Mouse (Mus musculus) heart, embryonic 10.5 days (tissue): ENCODE data around the gene Acmsd. TPM values are rescaled to one million over a fixed set of nuclear protein-coding genes. Genes with fewer than 3 reads are reported as not detected.

Experiments
- DNase-seq: peaks from one replicate; pipeline ENCODE4 v3.0.0-alpha.2; 2017; ENCODE audit warnings: low spot score
- H3K27ac ChIP-seq: fragments of 300-500 bp; sonication (generic); 2 replicates; pipeline ENCODE4 v1.5.1; 2016; ENCODE audit warnings: mild to moderate bottlenecking
- H3K27me3 ChIP-seq: fragments of 300-500 bp; sonication (generic); 2 replicates; pipeline ENCODE4 v1.6.1; 2016; ENCODE audit warnings: mild to moderate bottlenecking; ENCODE audit not compliant: poor library complexity, insufficient read depth, severe bottlenecking
- H3K36me3 ChIP-seq: fragments of 300-500 bp; sonication (generic); 2 replicates; pipeline ENCODE4 v1.6.1; 2016; ENCODE audit warnings: mild to moderate bottlenecking, moderate library complexity
- H3K4me1 ChIP-seq: fragments of 300-500 bp; sonication (generic); 2 replicates; pipeline ENCODE4 v1.6.1; 2016; ENCODE audit warnings: mild to moderate bottlenecking
- H3K4me3 ChIP-seq: fragments of 300-500 bp; sonication (generic); 2 replicates; pipeline ENCODE4 v1.5.1; 2016; ENCODE audit warnings: mild to moderate bottlenecking, moderate library complexity
- H3K9me3 ChIP-seq: fragments of 300-500 bp; sonication (generic); 2 replicates; pipeline ENCODE4 v1.6.1; 2016; ENCODE audit warnings: mild to moderate bottlenecking, moderate library complexity
- WGBS: fragments of 180-500 bp; shearing (Covaris S2); methylation state at CpG from one replicate; pipeline ENCODE4 v1.1.7; 2016; 5-methylcytosine and 5-hydroxymethylcytosine counted together
- polyA plus RNA-seq: library from polyadenylated mRNA; unstranded; fragments of >200 nt; fragmentation: Nextera tagmentation; extraction: Ambion mirVana; gene quantifications from 2 replicates; pipeline ENCODE4 v1.2.1, GENCODE M21; 2016

The Acmsd gene
- polyA plus RNA-seq, 1 experiment from 2014 or later, result 0.58 TPM

GRCm38 (mm10) chr1:127780849-127781248 lies 51.6 kb downstream of the Acmsd start:
- Histone ChIP-seq H3K27me3 (no peaks in the 10 kb centered on the region), H3K4me1 (peaks cover 65% of the 10 kb centered on the region), H3K27ac (no peak overlapping the region), H3K9me3 (no peaks in the 10 kb centered on the region), H3K4me3 (no peak overlapping the region), H3K36me3 (peaks cover 6% of the 10 kb centered on the region; the same call in 1 of the 2 replicates)
- WGBS, result 50% methylated on average over 2 of the region's 2 CpGs
- no peak for DNase-seq

GRCm38 (mm10) chr1:127783862-127784261 lies 54.6 kb downstream of the Acmsd start:
- Histone ChIP-seq H3K36me3 (peaks cover 1% of the 10 kb centered on the region; the same call in 1 of the 2 replicates), H3K9me3 (no peaks in the 10 kb centered on the region), H3K27ac (no peak overlapping the region), H3K27me3 (no peaks in the 10 kb centered on the region), H3K4me1 (peaks cover 60% of the 10 kb centered on the region), H3K4me3 (no peak overlapping the region)
- DNase-seq, result no peak

GRCm38 (mm10) chr1:127785882-127786281 lies 56.7 kb downstream of the Acmsd start:
- H3K4me1 ChIP-seq, result peaks cover 40% of the 10 kb centered on the region
- no peaks in the 10 kb centered on the region for H3K9me3 ChIP-seq
- 65% methylated on average over 1 of the region's 1 CpGs for WGBS
- DNase-seq, result no peak
- no peaks in the 10 kb centered on the region for H3K27me3 ChIP-seq
- H3K27ac ChIP-seq, result no peak overlapping the region
- H3K4me3 ChIP-seq, result no peak overlapping the region
- H3K36me3 ChIP-seq, result no peaks in the 10 kb centered on the region

GRCm38 (mm10) chr1:127788943-127789342 lies 59.7 kb downstream of the Acmsd start:
- Histone ChIP-seq H3K4me1 (peaks cover 23% of the 10 kb centered on the region; the same call in 1 of the 2 replicates), H3K27me3 (no peaks in the 10 kb centered on the region), H3K9me3 (no peaks in the 10 kb centered on the region), H3K36me3 (peaks cover 20% of the 10 kb centered on the region), H3K27ac (no peak overlapping the region), H3K4me3 (no peak overlapping the region)
- WGBS, result 57% methylated on average over 6 of the region's 6 CpGs
- no peak for DNase-seq

- 98% methylated on average over 1 of the region's 1 CpGs for WGBS
Observed at GRCm38 (mm10) chr1:127793459-127793858, 64.2 kb downstream of the Acmsd start.

GRCm38 (mm10) chr1:127795087-127795769 lies 66.0 kb downstream of the Acmsd start:
- H3K9me3 ChIP-seq, result no peaks in the 10 kb centered on the region
- H3K27ac ChIP-seq, result no peak overlapping the region
- H3K36me3 ChIP-seq, result peaks cover 41% of the 10 kb centered on the region
- no peaks in the 10 kb centered on the region for H3K27me3 ChIP-seq
- DNase-seq, result no peak
- 90% methylated on average over 6 of the region's 6 CpGs for WGBS
- no peak overlapping the region for H3K4me3 ChIP-seq
- H3K4me1 ChIP-seq, result peaks cover 8% of the 10 kb centered on the region; the same call in 1 of the 2 replicates

More at GRCm38 (mm10) chr1:127793459-127793858, 64.2 kb downstream of the Acmsd start:
- no peaks in the 10 kb centered on the region for H3K9me3 ChIP-seq
- no peak for DNase-seq
- no peak overlapping the region for H3K4me3 ChIP-seq
- H3K27ac ChIP-seq, result no peak overlapping the region
- peaks cover 4% of the 10 kb centered on the region; the same call in 1 of the 2 replicates for H3K4me1 ChIP-seq
- H3K27me3 ChIP-seq, result no peaks in the 10 kb centered on the region
- peaks cover 30% of the 10 kb centered on the region for H3K36me3 ChIP-seq

GRCm38 (mm10) chr1:127796341-127796740 lies 67.1 kb downstream of the Acmsd start:
- WGBS, result 74% methylated on average over 4 of the region's 4 CpGs
- Histone ChIP-seq H3K27ac (no peak overlapping the region), H3K4me1 (peaks cover 8% of the 10 kb centered on the region; the same call in 1 of the 2 replicates), H3K9me3 (no peaks in the 10 kb centered on the region), H3K4me3 (no peak overlapping the region), H3K36me3 (peaks cover 42% of the 10 kb centered on the region), H3K27me3 (no peaks in the 10 kb centered on the region)
- DNase-seq, result no peak

- H3K27me3 ChIP-seq, result no peaks in the 10 kb centered on the region
- H3K4me1 ChIP-seq, result peaks cover 8% of the 10 kb centered on the region; the same call in 1 of the 2 replicates
- H3K27ac ChIP-seq, result no peak overlapping the region
- WGBS, result 91% methylated on average over 1 of the region's 1 CpGs
- no peaks in the 10 kb centered on the region for H3K9me3 ChIP-seq
- DNase-seq, result no peak
- H3K4me3 ChIP-seq, result no peak overlapping the region
- H3K36me3 ChIP-seq, result peaks cover 41% of the 10 kb centered on the region
Observed at GRCm38 (mm10) chr1:127796752-127797151, 67.5 kb downstream of the Acmsd start.

- Histone ChIP-seq H3K4me3 (no peak overlapping the region), H3K4me1 (peaks cover 7% of the 10 kb centered on the region; the same call in 1 of the 2 replicates), H3K27ac (no peak overlapping the region), H3K9me3 (no peaks in the 10 kb centered on the region), H3K27me3 (no peaks in the 10 kb centered on the region), H3K36me3 (peaks cover 54% of the 10 kb centered on the region)
- DNase-seq, result no peak
- WGBS, result 85% methylated on average over 8 of the region's 8 CpGs
Observed at GRCm38 (mm10) chr1:127802916-127803315, 73.7 kb downstream of the Acmsd start.

GRCm38 (mm10) chr1:127808671-127809070 lies 79.5 kb downstream of the Acmsd start:
- Histone ChIP-seq H3K36me3 (peaks cover 19% of the 10 kb centered on the region), H3K27ac (no peak overlapping the region), H3K27me3 (no peaks in the 10 kb centered on the region), H3K4me1 (peaks cover 6% of the 10 kb centered on the region; the same call in 1 of the 2 replicates), H3K9me3 (no peaks in the 10 kb centered on the region), H3K4me3 (no peak overlapping the region)
- 95% methylated on average over 7 of the region's 7 CpGs for WGBS
- DNase-seq, result no peak

GRCm38 (mm10) chr1:127812929-127813328 lies 83.7 kb downstream of the Acmsd start:
- no peak for DNase-seq
- H3K27me3 ChIP-seq, result no peaks in the 10 kb centered on the region
- no peaks in the 10 kb centered on the region for H3K36me3 ChIP-seq
- no peak overlapping the region for H3K27ac ChIP-seq
- H3K4me3 ChIP-seq, result no peak overlapping the region
- no peaks in the 10 kb centered on the region for H3K9me3 ChIP-seq
- H3K4me1 ChIP-seq, result peaks cover 6% of the 10 kb centered on the region; the same call in 1 of the 2 replicates
- WGBS, result 67% methylated on average over 7 of the region's 7 CpGs

GRCm38 (mm10) chr1:127816381-127816780 lies 87.2 kb downstream of the Acmsd start:
- no peaks in the 10 kb centered on the region for H3K36me3 ChIP-seq
- H3K27ac ChIP-seq, result no peak overlapping the region
- peaks cover 6% of the 10 kb centered on the region; the same call in 1 of the 2 replicates for H3K4me1 ChIP-seq
- no peaks in the 10 kb centered on the region for H3K27me3 ChIP-seq
- H3K4me3 ChIP-seq, result no peak overlapping the region
- H3K9me3 ChIP-seq, result no peaks in the 10 kb centered on the region
- WGBS, result 86% methylated on average over 6 of the region's 6 CpGs
- no peak for DNase-seq
